ENCODE assay signal across 20 mouse cellular contexts in the genomic region with DNA sequence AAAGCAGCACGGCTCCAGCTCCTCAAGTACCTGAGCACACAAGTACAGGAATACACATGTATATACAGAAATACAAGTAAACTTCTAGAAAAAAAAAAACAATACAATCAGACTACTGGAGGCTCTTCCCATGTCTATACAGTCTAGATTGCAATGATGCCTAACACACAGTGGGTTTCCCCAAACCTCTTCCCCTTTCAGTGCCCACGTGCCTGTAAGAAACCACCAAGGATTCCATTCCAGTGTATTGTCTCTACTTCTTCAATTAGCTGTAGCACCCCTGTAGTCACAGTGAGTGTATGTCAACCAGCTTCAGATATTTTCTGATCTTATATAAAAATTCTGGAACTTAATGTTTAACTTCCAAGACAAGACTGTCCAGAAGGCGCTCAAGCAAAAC. TPM values are rescaled to one million over a fixed set of nuclear protein-coding genes. Genes with fewer than 3 reads are reported as not detected.
DNase-seq lines count a peak whose midpoint lies in the region; ATAC-seq and TF ChIP-seq lines count a peak whose summit lies in the region.
"Had no signal": no experiment of that assay in that cellular context is flagged by ENCODE, and none has a peak within 500 bp of the region (broad histone marks: within the 10 kb centered on the region; RNA-seq: fewer than 3 reads in every experiment).

No protein-coding gene starts in this region.

- H3K4me3 ChIP-seq in kidney, postnatal 0 days (replicated peaks; ENCODE audit: low read depth, low read length) = no peak overlapping the region
- H3K4me3 ChIP-seq in bone marrow macrophage, adult 2 months (ENCODE audit: insufficient read depth, low read length) = no peak overlapping the region
- no peak overlapping the region for H3K4me3 ChIP-seq in hindbrain, embryonic 10.5 days
- H3K4me3 ChIP-seq: erythroblast, embryonic 14.5 days; forebrain, embryonic 13.5 days; heart, embryonic 15.5 days; limb, embryonic 10.5 days had no signal

- no peak overlapping the region for H3K4me2 ChIP-seq in kidney, postnatal 0 days (ENCODE audit: low read length)
- H3K4me2 ChIP-seq: heart, embryonic 15.5 days had no signal

- no peaks in the 10 kb centered on the region for H3K36me3 ChIP-seq in kidney, postnatal 0 days (ENCODE audit: insufficient read depth, low read length)
- no peaks in the 10 kb centered on the region for H3K36me3 ChIP-seq in hindbrain, embryonic 10.5 days
- H3K36me3 ChIP-seq: heart, embryonic 15.5 days; limb, embryonic 10.5 days had no signal

- peaks cover 9% of the 10 kb centered on the region for H3K4me1 ChIP-seq in kidney, postnatal 0 days (replicated peaks; ENCODE audit: insufficient read depth, low read length)
- peaks cover 18% of the 10 kb centered on the region for H3K4me1 ChIP-seq in bone marrow macrophage, adult 2 months (ENCODE audit: control insufficient read depth, insufficient read depth, low read length)
- H3K4me1 ChIP-seq in hindbrain, embryonic 10.5 days (replicated peaks) = peaks cover 12% of the 10 kb centered on the region

- no peak for TF ChIP-seq POLR2A in bone marrow macrophage, adult 2 months (IDR thresholded peaks at IDR 0.05; ENCODE audit: borderline replicate concordance, low read depth, low read length)

- ATAC-seq in kidney, postnatal 0 days (replicated peaks; ENCODE audit: low FRiP score, low read depth) = no peak
- peak; percentile 30 for ATAC-seq in megakaryocyte progenitor cell, adult 5-6 weeks (replicated peaks; ENCODE audit: poor library complexity)
- ATAC-seq: forebrain, embryonic 13.5 days; liver, postnatal 0 days; midbrain, embryonic 16.5 days had no signal

- DNase-seq in kidney, postnatal 0 days (ENCODE audit: low spot score) = peak; percentile 10
- DNase-seq in kidney, postnatal 36 days = no peak
- DNase-seq in 416B (ENCODE audit: low read depth) = peak; percentile 41
- no peak for DNase-seq in hindbrain, embryonic 10.5 days (ENCODE audit: low spot score)
- no peak for DNase-seq in cerebellum, adult 18-20 months
- DNase-seq: adrenal gland, adult 2 months; cerebellum, adult 11 months; cerebellum, postnatal 25 days; kidney, adult 2 months; kidney, postnatal 14 days; liver, postnatal 0 days; right cerebral cortex, postnatal 25 days; thymus, postnatal 25 days had no signal

- H3K9me3 ChIP-seq in kidney, postnatal 0 days (replicated peaks; ENCODE audit: low read length) = no peaks in the 10 kb centered on the region
- H3K9me3 ChIP-seq in hindbrain, embryonic 10.5 days = no peaks in the 10 kb centered on the region
- H3K9me3 ChIP-seq: forebrain, embryonic 13.5 days; heart, embryonic 15.5 days; limb, embryonic 10.5 days had no signal

- no peaks in the 10 kb centered on the region for H3K27me3 ChIP-seq in kidney, postnatal 0 days (ENCODE audit: insufficient read depth, low read length)
- no peaks in the 10 kb centered on the region for H3K27me3 ChIP-seq in hindbrain, embryonic 10.5 days (ENCODE audit: insufficient read depth, poor library complexity, severe bottlenecking)
- H3K27me3 ChIP-seq: forebrain, embryonic 13.5 days; heart, embryonic 15.5 days had no signal

- no peak overlapping the region for H3K9ac ChIP-seq in kidney, postnatal 0 days (ENCODE audit: low read depth, low read length)
- H3K9ac ChIP-seq: forebrain, embryonic 13.5 days; heart, embryonic 15.5 days; liver, postnatal 0 days had no signal

- WGBS in kidney, postnatal 0 days = 68% methylated on average over 3 of the region's 3 CpGs
- WGBS in hindbrain, embryonic 10.5 days = 95% methylated on average over 3 of the region's 3 CpGs

- H3K27ac ChIP-seq in kidney, postnatal 0 days = no peak overlapping the region
- peak overlapping the region; percentile 100 for H3K27ac ChIP-seq in bone marrow macrophage, adult 2 months (ENCODE audit: insufficient read depth, low read depth, low read length)
- H3K27ac ChIP-seq in hindbrain, embryonic 10.5 days = no peak overlapping the region
- H3K27ac ChIP-seq: forebrain, embryonic 13.5 days; heart, embryonic 15.5 days; limb, embryonic 10.5 days had no signal

- TF ChIP-seq CTCF in kidney, postnatal 0 days (IDR thresholded peaks at IDR 0.05; ENCODE audit: low read depth) = no peak
- no peak for TF ChIP-seq CTCF in bone marrow macrophage, adult 2 months (IDR thresholded peaks at IDR 0.05; ENCODE audit: low read depth, low read length)

RNA-seq across cellular contexts. Expression of a gene that starts 1.8 kb away (rescaled TPM):
- 29.5 and 34.2 TPM in 2 replicates for polyA plus RNA-seq in kidney, postnatal 0 days (2015; fragmentation: Nextera tagmentation; extraction: Ambion mirVana)
- polyA plus RNA-seq in bone marrow macrophage, adult 2 months (2012; ENCODE audit: insufficient read depth, insufficient read length, missing spikeins) = 46.6 and 54.9 TPM in 2 replicates
- 31.1 and 34.5 TPM in 2 replicates for total RNA-seq in megakaryocyte progenitor cell, adult 5-6 weeks (2015)
- 31.7 and 35.5 TPM in 2 replicates for total RNA-seq in megakaryocyte progenitor cell, adult 5-6 weeks (2017)
- polyA plus RNA-seq in hindbrain, embryonic 10.5 days (2016; fragmentation: Nextera tagmentation; extraction: Ambion mirVana) = 61.5 and 62.8 TPM in 2 replicates

Comparison
In these comparisons a context has a peak if more than half of its experiments do, and no peak if none do; other contexts are left out.
1. DNase-seq: peak in kidney, postnatal 0 days (single experiment) and 416B (single experiment); none in kidney, postnatal 36 days (0 of 2), hindbrain, embryonic 10.5 days (single experiment) and cerebellum, adult 18-20 months (0 of 2).